Mouse (Mus musculus) forebrain, embryonic 16.5 days (tissue): ENCODE measurements around the gene Hist1h3f. TPM values are rescaled to one million over a fixed set of nuclear protein-coding genes. Genes with fewer than 3 reads are reported as not detected.

Experiments
- ATAC-seq: fragments of 200-750 bp; cut with Nextera tagmentation; 2 replicates; pipeline ENCODE4 v1.8.0; 2017; ENCODE audit warnings: mild to moderate bottlenecking, moderate library complexity
- H3K27ac ChIP-seq: fragments of 300-500 bp; sonication (generic); 2 replicates; pipeline ENCODE4 v1.5.1; 2014; ENCODE audit warnings: low read length, control low read depth
- H3K27me3 ChIP-seq: fragments of 300-500 bp; sonication (generic); replicated peaks from 2 replicates; pipeline ENCODE4 v1.6.1; 2014; ENCODE audit warnings: low read length; ENCODE audit not compliant: control insufficient read depth, insufficient read depth
- H3K36me3 ChIP-seq: fragments of 300-500 bp; sonication (generic); 2 replicates; pipeline ENCODE4 v1.6.1; 2014; ENCODE audit not compliant: control insufficient read depth, insufficient read depth
- H3K4me1 ChIP-seq: fragments of 300-500 bp; sonication (generic); replicated peaks from 2 replicates; pipeline ENCODE4 v1.6.1; 2014; ENCODE audit warnings: low read length; ENCODE audit not compliant: control insufficient read depth, insufficient read depth
- H3K4me2 ChIP-seq: fragments of 300-500 bp; sonication (generic); 2 replicates; pipeline ENCODE4 v1.6.1; 2014; ENCODE audit warnings: mild to moderate bottlenecking, low read length, control low read depth
- H3K4me3 ChIP-seq: fragments of 300-500 bp; sonication (generic); replicated peaks from 2 replicates; pipeline ENCODE4 v1.5.1; 2014; ENCODE audit warnings: mild to moderate bottlenecking, low read length, control low read depth
- H3K9ac ChIP-seq: fragments of 300-500 bp; sonication (generic); replicated peaks from 2 replicates; pipeline ENCODE4 v1.6.1; 2014; ENCODE audit warnings: low read depth, low read length, control low read depth
- H3K9me3 ChIP-seq: fragments of 300-500 bp; sonication (generic); 2 replicates; pipeline ENCODE4 v1.6.1; 2016; ENCODE audit warnings: low read length; ENCODE audit not compliant: control insufficient read depth
- WGBS: fragments of 180-500 bp; shearing (Covaris S2); extraction: QIAGEN DNeasy Blood & Tissue Kit; methylation state at CpG from one replicate; pipeline ENCODE4 v1.1.7; 2014; 5-methylcytosine and 5-hydroxymethylcytosine counted together
- polyA plus RNA-seq: library from polyadenylated mRNA; unstranded; fragments of >200 nt; fragmentation: Nextera tagmentation; extraction: Ambion mirVana; gene quantifications from 2 replicates; pipeline ENCODE4 v1.2.1, GENCODE M21; 2015

The Hist1h3f gene
- polyA plus RNA-seq, 1 experiment from 2014 or later, result 0.30 TPM

- Histone ChIP-seq H3K9ac (no peak overlapping the region), H3K9me3 (no peaks in the 10 kb centered on the region), H3K4me2 (no peak overlapping the region), H3K27ac (no peak overlapping the region), H3K27me3 (0 out of 2 replicates have a peak, but pooled peaks cover 2% of the 10 kb centered on the region), H3K4me1 (peaks cover 7% of the 10 kb centered on the region), H3K4me3 (no peak overlapping the region), H3K36me3 (no peaks in the 10 kb centered on the region)
- ATAC-seq, result no peak
- 39% methylated on average over 4 of the region's 4 CpGs for WGBS
These were observed 40.9 kb upstream of the Hist1h3f start for GRCm38 (mm10) chr13:23502916-23503315.

- Histone ChIP-seq H3K36me3 (no peaks in the 10 kb centered on the region), H3K4me1 (peaks cover 5% of the 10 kb centered on the region; the same call in 1 of the 2 replicates), H3K27me3 (no peaks in the 10 kb centered on the region), H3K4me3 (no peak overlapping the region), H3K27ac (no peak overlapping the region), H3K9me3 (no peaks in the 10 kb centered on the region), H3K4me2 (no peak overlapping the region; the same call in 1 of the 2 replicates), H3K9ac (no peak overlapping the region)
- 0 out of 2 replicates have a peak, but pooled peaks have one; percentile 57 for ATAC-seq
- WGBS, result 1% methylated on average over 9 of the region's 9 CpGs
These were observed 40.1 kb upstream of the Hist1h3f start for GRCm38 (mm10) chr13:23503797-23504196.

GRCm38 (mm10) chr13:23505662-23506345 is 38.0 kb upstream of the Hist1h3f start:
- H3K4me2 ChIP-seq, result no peak overlapping the region
- WGBS, result 9% methylated on average over 14 of the region's 14 CpGs
- H3K9me3 ChIP-seq, result no peaks in the 10 kb centered on the region
- ATAC-seq, result no peak
- H3K36me3 ChIP-seq, result no peaks in the 10 kb centered on the region
- H3K4me3 ChIP-seq, result no peak overlapping the region
- no peak overlapping the region for H3K27ac ChIP-seq
- peaks cover 5% of the 10 kb centered on the region; the same call in 1 of the 2 replicates for H3K4me1 ChIP-seq
- no peak overlapping the region for H3K9ac ChIP-seq
- no peaks in the 10 kb centered on the region for H3K27me3 ChIP-seq

- H3K27ac ChIP-seq, result no peak overlapping the region
- no peak for ATAC-seq
- no peaks in the 10 kb centered on the region for H3K9me3 ChIP-seq
- no peak overlapping the region for H3K4me2 ChIP-seq
- 11% methylated on average over 13 of the region's 13 CpGs for WGBS
- no peak overlapping the region for H3K4me3 ChIP-seq
- H3K36me3 ChIP-seq, result no peaks in the 10 kb centered on the region
- H3K4me1 ChIP-seq, result peaks cover 5% of the 10 kb centered on the region; the same call in 1 of the 2 replicates
- H3K9ac ChIP-seq, result no peak overlapping the region
- H3K27me3 ChIP-seq, result no peaks in the 10 kb centered on the region
These were observed 37.5 kb upstream of the Hist1h3f start for GRCm38 (mm10) chr13:23506351-23506750.

- peaks cover 5% of the 10 kb centered on the region; the same call in 1 of the 2 replicates for H3K4me1 ChIP-seq
- no peaks in the 10 kb centered on the region for H3K9me3 ChIP-seq
- no peaks in the 10 kb centered on the region for H3K27me3 ChIP-seq
- H3K36me3 ChIP-seq, result no peaks in the 10 kb centered on the region
- 24% methylated on average over 14 of the region's 14 CpGs for WGBS
- no peak overlapping the region for H3K27ac ChIP-seq
- ATAC-seq, result no peak
- no peak overlapping the region for H3K9ac ChIP-seq
- no peak overlapping the region for H3K4me2 ChIP-seq
- H3K4me3 ChIP-seq, result no peak overlapping the region
These were observed 36.9 kb upstream of the Hist1h3f start for GRCm38 (mm10) chr13:23506819-23507515.

- H3K27ac ChIP-seq, result no peak overlapping the region
- H3K4me1 ChIP-seq, result peaks cover 5% of the 10 kb centered on the region; the same call in 1 of the 2 replicates
- WGBS, result 59% methylated on average over 1 of the region's 1 CpGs
- H3K27me3 ChIP-seq, result no peaks in the 10 kb centered on the region
- no peak overlapping the region for H3K9ac ChIP-seq
- H3K4me3 ChIP-seq, result no peak overlapping the region
- no peaks in the 10 kb centered on the region for H3K36me3 ChIP-seq
- H3K4me2 ChIP-seq, result no peak overlapping the region
- no peaks in the 10 kb centered on the region for H3K9me3 ChIP-seq
- no peak for ATAC-seq
These were observed 33.7 kb upstream of the Hist1h3f start for GRCm38 (mm10) chr13:23510127-23510526.

- H3K9me3 ChIP-seq, result no peaks in the 10 kb centered on the region
- ATAC-seq, result no peak
- peaks cover 7% of the 10 kb centered on the region for H3K4me1 ChIP-seq
- no peaks in the 10 kb centered on the region for H3K36me3 ChIP-seq
- no peak overlapping the region for H3K4me3 ChIP-seq
- 91% methylated on average over 1 of the region's 1 CpGs for WGBS
- no peak overlapping the region for H3K9ac ChIP-seq
- H3K27ac ChIP-seq, result no peak overlapping the region
- H3K27me3 ChIP-seq, result no peaks in the 10 kb centered on the region
- H3K4me2 ChIP-seq, result no peak overlapping the region
These were observed 30.3 kb upstream of the Hist1h3f start for GRCm38 (mm10) chr13:23513517-23513916.

GRCm38 (mm10) chr13:23515281-23515680 is 28.6 kb upstream of the Hist1h3f start:
- Histone ChIP-seq H3K9me3 (no peaks in the 10 kb centered on the region), H3K27me3 (no peaks in the 10 kb centered on the region), H3K36me3 (no peaks in the 10 kb centered on the region), H3K4me2 (no peak overlapping the region), H3K4me3 (no peak overlapping the region), H3K4me1 (peaks cover 7% of the 10 kb centered on the region), H3K9ac (no peak overlapping the region), H3K27ac (no peak overlapping the region)
- no peak for ATAC-seq
- WGBS, result 78% methylated on average over 5 of the region's 5 CpGs

- ATAC-seq, result no peak
- no peak overlapping the region for H3K27ac ChIP-seq
- H3K36me3 ChIP-seq, result no peaks in the 10 kb centered on the region
- WGBS, result 53% methylated on average over 15 of the region's 15 CpGs
- H3K4me3 ChIP-seq, result peak overlapping the region; percentile 41
- H3K4me1 ChIP-seq, result peaks cover 7% of the 10 kb centered on the region
- peak overlapping the region; percentile 53 for H3K9ac ChIP-seq
- H3K9me3 ChIP-seq, result no peaks in the 10 kb centered on the region
- H3K27me3 ChIP-seq, result no peaks in the 10 kb centered on the region
- H3K4me2 ChIP-seq, result peak overlapping the region; percentile 67
These were observed 27.8 kb upstream of the Hist1h3f start for GRCm38 (mm10) chr13:23515826-23516620.
